Mouse (Mus musculus): ENCODE results near the gene Top2a.

DNA sequence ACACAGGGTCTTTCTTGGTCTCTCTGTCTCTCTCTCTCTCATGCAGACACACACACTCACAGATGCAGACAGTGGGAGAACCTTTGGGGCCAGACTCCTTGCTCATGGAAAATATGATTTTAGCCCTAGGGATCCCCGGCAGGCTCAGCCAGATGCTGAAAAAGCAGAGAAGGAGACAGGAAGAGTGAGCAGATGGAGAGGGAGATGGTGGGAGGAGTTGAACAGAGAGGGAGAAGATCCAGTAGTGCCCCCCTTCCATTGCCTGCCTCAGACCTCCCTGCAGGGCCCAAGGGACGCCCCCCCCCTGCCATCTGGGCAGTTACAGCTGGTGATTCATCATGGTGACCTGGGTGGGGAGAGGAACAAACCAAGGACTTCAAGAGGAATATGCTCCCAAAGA, 23.7 kb upstream of the Top2a start:
- TF ChIP-seq CTCF (IDR thresholded peaks at IDR 0.05; ENCODE audit: borderline replicate concordance, insufficient read depth, low read length): no peak
- no peak for TF ChIP-seq POLR2A (IDR thresholded peaks at IDR 0.05; ENCODE audit: low read depth, low read length)
